Mouse (Mus musculus) forebrain, embryonic 15.5 days (tissue): ENCODE measurements around the gene Vmn1r84. TPM values are rescaled to one million over a fixed set of nuclear protein-coding genes. Genes with fewer than 3 reads are reported as not detected.

Experiments
- ATAC-seq: fragments of 200-750 bp; cut with Nextera tagmentation; replicated peaks from 2 replicates; pipeline ENCODE4 v1.8.0; 2017; ENCODE audit warnings: mild to moderate bottlenecking, moderate TSS enrichment, moderate library complexity
- H3K27ac ChIP-seq: fragments of 300-500 bp; sonication (generic); replicated peaks from 2 replicates; pipeline ENCODE4 v1.5.1; 2015; ENCODE audit warnings: mild to moderate bottlenecking, inconsistent platforms
- H3K27me3 ChIP-seq: fragments of 300-500 bp; sonication (generic); 2 replicates; pipeline ENCODE4 v1.6.1; 2015; ENCODE audit warnings: inconsistent platforms
- H3K36me3 ChIP-seq: fragments of 300-500 bp; sonication (generic); 2 replicates; pipeline ENCODE4 v1.6.1; 2015; ENCODE audit warnings: mild to moderate bottlenecking, inconsistent platforms
- H3K4me1 ChIP-seq: fragments of 300-500 bp; sonication (generic); 2 replicates; pipeline ENCODE4 v1.6.1; 2015; ENCODE audit warnings: inconsistent platforms
- H3K4me2 ChIP-seq: fragments of 300-500 bp; sonication (generic); replicated peaks from 2 replicates; pipeline ENCODE4 v1.6.1; 2015; ENCODE audit warnings: mild to moderate bottlenecking, inconsistent platforms
- H3K4me3 ChIP-seq: fragments of 300-500 bp; sonication (generic); 2 replicates; pipeline ENCODE4 v1.5.1; 2015; ENCODE audit warnings: mild to moderate bottlenecking, inconsistent platforms
- H3K9ac ChIP-seq: fragments of 300-500 bp; sonication (generic); replicated peaks from 2 replicates; pipeline ENCODE4 v1.6.1; 2015; ENCODE audit warnings: mild to moderate bottlenecking, inconsistent platforms
- H3K9me3 ChIP-seq: fragments of 300-500 bp; sonication (generic); 2 replicates; pipeline ENCODE4 v1.6.1; 2016; ENCODE audit warnings: inconsistent platforms
- WGBS: fragments of 180-500 bp; shearing (Covaris S2); methylation state at CpG from one replicate; pipeline ENCODE4 v1.1.7; 2015; ENCODE audit warnings: mixed read lengths; 5-methylcytosine and 5-hydroxymethylcytosine counted together
- microRNA-seq: library from miRNA; unstranded; fragments of <30 nt; microRNA quantifications from one replicate; pipeline ENCODE4, GENCODE M21; 2016
- polyA plus RNA-seq: library from polyadenylated mRNA; unstranded; fragments of >200 nt; fragmentation: Nextera tagmentation; extraction: Ambion mirVana; gene quantifications from 2 replicates; pipeline ENCODE4 v1.2.1, GENCODE M21; 2015

The Vmn1r84 gene
- not detected in 2 replicates for polyA plus RNA-seq

DNA sequence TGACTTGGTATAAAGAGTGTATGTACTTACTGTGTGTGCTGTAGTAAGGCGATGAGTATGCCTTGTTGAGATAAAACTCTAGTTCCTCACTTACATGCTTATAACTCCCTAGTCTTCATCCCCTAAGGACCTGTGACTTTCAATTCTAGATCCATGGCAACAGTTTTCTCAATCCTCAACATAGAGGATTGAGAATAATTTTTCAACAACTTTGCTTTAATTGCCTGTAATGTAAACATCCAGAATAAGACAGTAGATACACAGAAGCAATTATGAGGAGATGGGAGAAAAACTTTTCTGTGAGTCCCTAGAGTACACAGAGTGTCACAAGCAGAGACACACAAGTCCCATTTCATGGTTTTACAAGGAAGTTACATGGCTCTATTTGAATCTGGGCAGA is at the start of gene Vmn1r84:
Vmn1r84 (minus strand) TSS at position 101 of the 400 bp plus-strand sequence.
- 0 out of 2 replicates have a peak, but pooled peaks cover 3% of the 10 kb centered on the region for H3K9me3 ChIP-seq
- no peak for ATAC-seq
- H3K27me3 ChIP-seq, result no peaks in the 10 kb centered on the region
- no peak within 1 kb of the TSS for H3K27ac ChIP-seq
- no peak within 1 kb of the TSS for H3K4me3 ChIP-seq
- no peak within 1 kb of the TSS for H3K4me2 ChIP-seq
- WGBS, result 71% methylated on average over 1 of the region's 1 CpGs
- no peaks in the 10 kb centered on the region for H3K36me3 ChIP-seq
- H3K9ac ChIP-seq, result no peak within 1 kb of the TSS
- no peaks in the 10 kb centered on the region for H3K4me1 ChIP-seq

GRCm38 (mm10) chr7:12329381-12329780 is 39.7 kb downstream of the Vmn1r84 start, which contains the start of gene Vmn1r83:
Gene Vmn1r83, minus strand, starts transcription at chr7:12329481.
- Histone ChIP-seq H3K36me3 (no peaks in the 10 kb centered on the region), H3K9ac (no peak within 1 kb of the TSS), H3K27ac (no peak within 1 kb of the TSS), H3K4me1 (no peaks in the 10 kb centered on the region), H3K4me3 (no peak within 1 kb of the TSS), H3K27me3 (no peaks in the 10 kb centered on the region), H3K9me3 (0 out of 2 replicates have a peak, but pooled peaks cover 9% of the 10 kb centered on the region), H3K4me2 (no peak within 1 kb of the TSS)
- ATAC-seq, result no peak
- 80% methylated on average over 2 of the region's 2 CpGs for WGBS

Small RNA genes within 50 kb of the gene (microRNA-seq; reads per million reads assigned to microRNA genes)
- not detected for gene Gm23521

Other genes starting within 250 kb of the Vmn1r84 start
- not detected in 2 replicates for gene Vmn1r78, start 219.0 kb downstream of the Vmn1r84 start, polyA plus RNA-seq
- not detected in 2 replicates for gene Vmn1r79, start 198.0 kb downstream of the Vmn1r84 start, polyA plus RNA-seq
- gene Vmn1r80, start 180.0 kb downstream of the Vmn1r84 start, polyA plus RNA-seq, result not detected in 2 replicates
- not detected in 2 replicates for gene Vmn1r81, start 101.0 kb downstream of the Vmn1r84 start, polyA plus RNA-seq
- gene Vmn1r82, start 68.8 kb downstream of the Vmn1r84 start, polyA plus RNA-seq, result not detected in 2 replicates
- not detected in 2 replicates for gene Vmn1r83, start 39.8 kb downstream of the Vmn1r84 start, polyA plus RNA-seq
- 9.5 and 10.1 TPM in 2 replicates for gene Zfp551, start 53.5 kb upstream of the Vmn1r84 start, polyA plus RNA-seq
- gene Zfp606, start 109.0 kb upstream of the Vmn1r84 start, polyA plus RNA-seq, result 49.2 and 52.5 TPM in 2 replicates
- not detected in 2 replicates for gene 2900092C05Rik, start 143.2 kb upstream of the Vmn1r84 start, polyA plus RNA-seq
- gene Vmn2r53, start 239.5 kb upstream of the Vmn1r84 start, polyA plus RNA-seq, result 0.01 TPM in 1 of 2 replicates, not detected in the other